Mouse (Mus musculus): ENCODE data around the gene Rad51b. TPM values are rescaled to one million over a fixed set of nuclear protein-coding genes. Genes with fewer than 3 reads are reported as not detected.

The Rad51b gene
- total and polyA plus RNA-seq, 2 experiments from 2014 or later = 1.4 to 1.8 TPM

GRCm38 (mm10) chr12:79574159-79575040, 277.3 kb downstream of the Rad51b start:
- no peak for DNase-seq (ENCODE audit: low spot score)
- H3K9me3 ChIP-seq (replicated peaks; ENCODE audit: control insufficient read depth, low read length) = no peaks in the 10 kb centered on the region
- no peak overlapping the region for H3K9ac ChIP-seq (replicated peaks; ENCODE audit: low read depth, low read length)
- no peaks in the 10 kb centered on the region for H3K27me3 ChIP-seq (ENCODE audit: control insufficient read depth, insufficient read depth, low read length)
- WGBS = 79% methylated on average over 6 of the region's 6 CpGs
- H3K4me2 ChIP-seq (ENCODE audit: low read depth, low read length) = no peak overlapping the region
- H3K27ac ChIP-seq (ENCODE audit: low read depth) = no peak overlapping the region
- ATAC-seq (ENCODE audit: insufficient read depth, low read depth) = no peak
- TF ChIP-seq EP300 (IDR thresholded peaks at IDR 0.05; ENCODE audit: low read depth) = no peak
- TF ChIP-seq CTCF (IDR thresholded peaks at IDR 0.05; ENCODE audit: low read depth) = no peak
- no peak overlapping the region for H3K4me3 ChIP-seq (ENCODE audit: low read depth, low read length)
- no peaks in the 10 kb centered on the region for H3K4me1 ChIP-seq (ENCODE audit: control insufficient read depth, insufficient read depth)
- no peaks in the 10 kb centered on the region for H3K36me3 ChIP-seq (replicated peaks; ENCODE audit: control insufficient read depth, insufficient read depth, low read length)

- no peak for TF ChIP-seq EP300 (IDR thresholded peaks at IDR 0.05; ENCODE audit: low read depth)
- Histone ChIP-seq H3K36me3 (replicated peaks; ENCODE audit: control insufficient read depth, insufficient read depth, low read length) (no peaks in the 10 kb centered on the region), H3K27me3 (ENCODE audit: control insufficient read depth, insufficient read depth, low read length) (no peaks in the 10 kb centered on the region), H3K4me2 (ENCODE audit: low read depth, low read length) (no peak overlapping the region), H3K9me3 (replicated peaks; ENCODE audit: control insufficient read depth, low read length) (no peaks in the 10 kb centered on the region), H3K4me1 (ENCODE audit: control insufficient read depth, insufficient read depth) (no peaks in the 10 kb centered on the region), H3K9ac (replicated peaks; ENCODE audit: low read depth, low read length) (no peak overlapping the region), H3K4me3 (ENCODE audit: low read depth, low read length) (no peak overlapping the region), H3K27ac (ENCODE audit: low read depth) (no peak overlapping the region)
- no peak for ATAC-seq (ENCODE audit: insufficient read depth, low read depth)
- 82% methylated on average over 7 of the region's 7 CpGs for WGBS
- DNase-seq (ENCODE audit: low spot score) = no peak
Measured at GRCm38 (mm10) chr12:79575041-79575541, 278.0 kb downstream of the Rad51b start.

- ATAC-seq (ENCODE audit: insufficient read depth, low read depth) (no peak), DNase-seq (ENCODE audit: low spot score) (no peak)
- Histone ChIP-seq H3K9me3 (replicated peaks; ENCODE audit: control insufficient read depth, low read length) (no peaks in the 10 kb centered on the region), H3K27me3 (ENCODE audit: control insufficient read depth, insufficient read depth, low read length) (no peaks in the 10 kb centered on the region), H3K9ac (replicated peaks; ENCODE audit: low read depth, low read length) (no peak overlapping the region), H3K36me3 (replicated peaks; ENCODE audit: control insufficient read depth, insufficient read depth, low read length) (no peaks in the 10 kb centered on the region), H3K4me3 (ENCODE audit: low read depth, low read length) (no peak overlapping the region), H3K4me1 (ENCODE audit: control insufficient read depth, insufficient read depth) (no peaks in the 10 kb centered on the region), H3K4me2 (ENCODE audit: low read depth, low read length) (no peak overlapping the region), H3K27ac (ENCODE audit: low read depth) (no peak overlapping the region)
- TF ChIP-seq CTCF (IDR thresholded peaks at IDR 0.05; ENCODE audit: low read depth) = no peak
- TF ChIP-seq EP300 (IDR thresholded peaks at IDR 0.05; ENCODE audit: low read depth) = no peak
- 78% methylated on average over 2 of the region's 2 CpGs for WGBS
Measured at GRCm38 (mm10) chr12:79577525-79577924, 280.4 kb downstream of the Rad51b start.

DNA sequence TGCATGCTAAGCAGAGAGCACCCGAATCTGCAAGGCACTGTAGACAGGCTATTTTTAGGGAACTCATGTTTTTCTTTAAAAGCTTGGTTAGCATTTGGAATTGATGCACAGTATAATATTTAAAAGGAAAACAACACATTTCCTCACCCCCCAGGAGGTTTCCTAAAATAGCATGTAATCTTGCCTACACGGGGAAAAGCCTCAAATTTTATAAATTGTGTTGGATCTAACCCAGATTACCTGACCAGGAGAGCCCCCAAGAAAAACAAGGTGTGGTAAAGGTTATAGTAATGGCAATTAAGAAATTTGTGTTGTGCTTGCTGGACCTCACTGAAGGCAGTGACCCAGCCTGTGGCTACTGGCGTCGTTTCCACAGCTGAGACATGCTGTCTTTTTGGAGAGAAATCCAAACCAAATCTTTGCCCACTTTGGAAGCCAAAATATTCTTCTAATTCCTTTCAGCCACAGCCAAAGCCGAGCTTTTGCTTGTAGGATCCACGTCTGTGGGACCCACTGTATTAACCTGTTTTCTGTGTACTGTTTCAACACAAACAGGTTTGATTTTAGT, 282.0 kb downstream of the Rad51b start:
- Histone ChIP-seq H3K9ac (replicated peaks; ENCODE audit: low read depth, low read length) (no peak overlapping the region), H3K4me1 (ENCODE audit: control insufficient read depth, insufficient read depth) (no peaks in the 10 kb centered on the region), H3K36me3 (replicated peaks; ENCODE audit: control insufficient read depth, insufficient read depth, low read length) (no peaks in the 10 kb centered on the region), H3K27me3 (ENCODE audit: control insufficient read depth, insufficient read depth, low read length) (no peaks in the 10 kb centered on the region), H3K4me3 (ENCODE audit: low read depth, low read length) (no peak overlapping the region), H3K9me3 (replicated peaks; ENCODE audit: control insufficient read depth, low read length) (no peaks in the 10 kb centered on the region), H3K27ac (ENCODE audit: low read depth) (no peak overlapping the region), H3K4me2 (ENCODE audit: low read depth, low read length) (no peak overlapping the region)
- 67% methylated on average over 6 of the region's 6 CpGs for WGBS
- no peak for DNase-seq (ENCODE audit: low spot score)
- TF ChIP-seq EP300 (IDR thresholded peaks at IDR 0.05; ENCODE audit: low read depth) (no peak), CTCF (IDR thresholded peaks at IDR 0.05; ENCODE audit: low read depth) (no peak)
- no peak for ATAC-seq (ENCODE audit: insufficient read depth, low read depth)

- H3K27ac ChIP-seq (ENCODE audit: low read depth) = no peak overlapping the region
- H3K9ac ChIP-seq (replicated peaks; ENCODE audit: low read depth, low read length) = no peak overlapping the region
- DNase-seq (ENCODE audit: low spot score) = no peak
- H3K4me3 ChIP-seq (ENCODE audit: low read depth, low read length) = no peak overlapping the region
- ATAC-seq (ENCODE audit: insufficient read depth, low read depth) = no peak
- TF ChIP-seq CTCF (IDR thresholded peaks at IDR 0.05; ENCODE audit: low read depth) (no peak), EP300 (IDR thresholded peaks at IDR 0.05; ENCODE audit: low read depth) (no peak)
- WGBS = 77% methylated on average over 6 of the region's 6 CpGs
- H3K4me2 ChIP-seq (ENCODE audit: low read depth, low read length) = no peak overlapping the region
- H3K9me3 ChIP-seq (replicated peaks; ENCODE audit: control insufficient read depth, low read length) = no peaks in the 10 kb centered on the region
- no peaks in the 10 kb centered on the region for H3K27me3 ChIP-seq (ENCODE audit: control insufficient read depth, insufficient read depth, low read length)
- no peaks in the 10 kb centered on the region for H3K36me3 ChIP-seq (replicated peaks; ENCODE audit: control insufficient read depth, insufficient read depth, low read length)
- H3K4me1 ChIP-seq (ENCODE audit: control insufficient read depth, insufficient read depth) = no peaks in the 10 kb centered on the region
Measured at GRCm38 (mm10) chr12:79579837-79580236, 282.8 kb downstream of the Rad51b start.
